Mouse (Mus musculus) cortical plate, adult 2 months (tissue): ENCODE measurements around the gene Lyz2.

ENCODE experiments used
- CTCF ChIP-seq: fragments of 200-500 bp; IDR thresholded peaks from 2 replicates; pipeline ENCODE4 v1.5.1; 2011; ENCODE audit warnings: mild to moderate bottlenecking, control low read depth, low read length; ENCODE audit not compliant: insufficient read depth; ENCODE audit errors: extremely low read depth
- POLR2A ChIP-seq: fragments of 200-500 bp; IDR thresholded peaks from 2 replicates; pipeline ENCODE4 v1.6.1; 2011; ENCODE audit warnings: mild to moderate bottlenecking, low read length, control low read depth; ENCODE audit not compliant: insufficient read depth; ENCODE audit errors: extremely low read depth

DNA sequence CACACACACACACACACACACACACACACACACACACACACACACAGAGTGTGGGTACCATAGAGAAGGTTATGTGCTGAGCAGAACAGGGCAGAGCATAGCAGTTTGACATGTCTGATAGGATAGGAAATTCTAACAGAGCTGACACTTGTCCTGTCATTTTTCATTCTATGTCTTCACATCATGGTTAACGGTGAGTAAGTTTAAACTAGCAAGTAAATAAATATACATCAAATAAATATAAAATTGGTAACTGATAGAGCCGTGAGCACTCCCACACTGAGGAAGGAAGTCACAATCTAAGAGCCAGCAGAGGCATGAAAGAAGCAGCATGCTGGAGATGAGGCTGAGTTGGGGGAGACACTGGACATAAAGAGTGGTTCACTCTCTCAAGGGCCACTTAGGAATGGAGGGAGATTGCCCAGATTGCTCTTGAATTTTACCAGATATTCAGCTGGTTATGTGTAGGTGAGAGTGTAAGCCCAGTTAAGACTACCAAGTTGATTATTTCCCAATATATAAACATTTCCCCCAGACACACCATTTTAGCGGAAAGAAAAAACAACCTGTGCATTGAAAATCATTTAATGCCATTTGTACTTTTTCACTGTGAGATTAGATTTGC is 5.2 kb upstream of the Lyz2 start:
- TF ChIP-seq POLR2A (no peak), CTCF (no peak)
